Mouse (Mus musculus) erythroblast, embryonic 14.5 days (primary cell): Measurements from ENCODE around the gene Zfp422.
"Not testable (repeated sequence)": the region's sequence is repeated elsewhere in the genome, so short reads cannot be mapped to it uniquely, and the experiment has no call there.

Source experiments
- GATA1 ChIP-seq: IDR thresholded peaks from 2 replicates; pipeline ENCODE4 v1.6.1; 2012; ENCODE audit warnings: low read length, inconsistent platforms, mixed read lengths
- TAL1 ChIP-seq: IDR thresholded peaks from 3 replicates; pipeline ENCODE4 v1.6.1; 2012; ENCODE audit warnings: low read length, inconsistent platforms, mixed read lengths

- not testable (repeated sequence) for TF ChIP-seq TAL1, GATA1
Measured at GRCm38 (mm10) chr6:116626417-116626816, 2.4 kb downstream of the Zfp422 start.
